Mouse (Mus musculus) midbrain, embryonic 15.5 days (tissue): ENCODE data around the gene Nsun2. TPM values are rescaled to one million over a fixed set of nuclear protein-coding genes. Genes with fewer than 3 reads are reported as not detected.
"Not testable (repeated sequence)": the region's sequence is repeated elsewhere in the genome, so short reads cannot be mapped to it uniquely, and the experiment has no call there.

Source experiments
- ATAC-seq: fragments of 200-750 bp; cut with Nextera tagmentation; replicated peaks from 2 replicates; pipeline ENCODE4 v1.8.0; 2017; ENCODE audit warnings: moderate TSS enrichment
- H3K27ac ChIP-seq: fragments of 300-500 bp; sonication (generic); 2 replicates; pipeline ENCODE4 v1.5.1; 2015; ENCODE audit warnings: mild to moderate bottlenecking, inconsistent platforms
- H3K27me3 ChIP-seq: fragments of 300-500 bp; sonication (generic); replicated peaks from 2 replicates; pipeline ENCODE4 v1.6.1; 2015; ENCODE audit warnings: inconsistent platforms
- H3K36me3 ChIP-seq: fragments of 300-500 bp; sonication (generic); replicated peaks from 2 replicates; pipeline ENCODE4 v1.6.1; 2015; ENCODE audit warnings: inconsistent platforms
- H3K4me1 ChIP-seq: fragments of 300-500 bp; sonication (generic); 2 replicates; pipeline ENCODE4 v1.6.1; 2015; ENCODE audit warnings: inconsistent platforms
- H3K4me2 ChIP-seq: fragments of 300-500 bp; sonication (generic); 2 replicates; pipeline ENCODE4 v1.6.1; 2015; ENCODE audit warnings: inconsistent platforms, mild to moderate bottlenecking, moderate library complexity
- H3K4me3 ChIP-seq: fragments of 300-500 bp; sonication (generic); 2 replicates; pipeline ENCODE4 v1.5.1; 2015; ENCODE audit warnings: mild to moderate bottlenecking, inconsistent platforms
- H3K9ac ChIP-seq: fragments of 300-500 bp; sonication (generic); 2 replicates; pipeline ENCODE4 v1.6.1; 2015; ENCODE audit warnings: mild to moderate bottlenecking, inconsistent platforms
- H3K9me3 ChIP-seq: fragments of 300-500 bp; sonication (generic); 2 replicates; pipeline ENCODE4 v1.6.1; 2016; ENCODE audit warnings: inconsistent platforms
- WGBS: fragments of 180-500 bp; shearing (Covaris S2); methylation state at CpG from one replicate; pipeline ENCODE4 v1.1.7; 2015; ENCODE audit warnings: mixed read lengths; 5-methylcytosine and 5-hydroxymethylcytosine counted together
- polyA plus RNA-seq: library from polyadenylated mRNA; unstranded; fragments of >200 nt; fragmentation: Nextera tagmentation; extraction: Ambion mirVana; gene quantifications from 2 replicates; pipeline ENCODE4 v1.2.1, GENCODE M21; 2015

The Nsun2 gene
- polyA plus RNA-seq, 1 experiment from 2014 or later, result 72.0 TPM

DNA sequence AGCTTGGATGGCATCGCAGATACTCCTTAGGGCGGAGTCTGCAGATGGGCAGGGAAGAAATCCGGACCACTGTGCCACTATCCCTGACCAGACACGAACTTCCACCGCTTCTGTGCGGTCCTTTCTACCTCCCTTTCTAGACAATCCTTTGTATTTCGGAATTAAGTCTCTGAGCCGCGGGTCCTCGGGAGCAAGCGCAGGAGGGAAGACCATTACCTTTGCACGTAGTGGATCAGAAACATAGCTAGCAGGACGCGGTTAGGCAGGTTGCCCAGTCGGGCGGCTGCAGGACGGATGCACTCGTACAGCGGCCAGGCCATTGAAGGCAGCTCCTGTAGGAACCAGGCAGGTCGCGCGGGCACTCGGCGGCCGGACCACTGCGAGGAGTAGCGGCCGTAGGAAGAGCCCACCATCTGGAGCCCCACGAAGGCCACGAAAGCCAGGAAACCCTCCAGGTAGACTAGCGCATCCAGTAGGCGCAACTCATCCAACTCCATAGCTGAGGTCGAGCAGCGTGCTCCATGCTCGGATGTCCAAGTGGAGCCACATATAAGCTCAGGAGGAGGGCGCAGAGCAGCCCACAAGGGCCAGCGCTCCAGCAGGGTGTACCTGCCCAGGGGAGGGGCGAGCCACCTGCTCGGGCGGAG is 77.3 kb downstream of the Nsun2 start:
- Histone ChIP-seq H3K27ac (peak overlapping the region; percentile 38; the same call in 1 of the 2 replicates), H3K9ac (peak overlapping the region; percentile 59), H3K4me3 (peak overlapping the region; percentile 99), H3K4me1 (peaks cover 21% of the 10 kb centered on the region), H3K36me3 (peaks cover 17% of the 10 kb centered on the region), H3K27me3 (no peaks in the 10 kb centered on the region), H3K9me3 (no peaks in the 10 kb centered on the region), H3K4me2 (peak overlapping the region; percentile 95)
- WGBS, result under 1% methylated on average over 40 of the region's 40 CpGs
- peak; percentile 92 for ATAC-seq

DNA sequence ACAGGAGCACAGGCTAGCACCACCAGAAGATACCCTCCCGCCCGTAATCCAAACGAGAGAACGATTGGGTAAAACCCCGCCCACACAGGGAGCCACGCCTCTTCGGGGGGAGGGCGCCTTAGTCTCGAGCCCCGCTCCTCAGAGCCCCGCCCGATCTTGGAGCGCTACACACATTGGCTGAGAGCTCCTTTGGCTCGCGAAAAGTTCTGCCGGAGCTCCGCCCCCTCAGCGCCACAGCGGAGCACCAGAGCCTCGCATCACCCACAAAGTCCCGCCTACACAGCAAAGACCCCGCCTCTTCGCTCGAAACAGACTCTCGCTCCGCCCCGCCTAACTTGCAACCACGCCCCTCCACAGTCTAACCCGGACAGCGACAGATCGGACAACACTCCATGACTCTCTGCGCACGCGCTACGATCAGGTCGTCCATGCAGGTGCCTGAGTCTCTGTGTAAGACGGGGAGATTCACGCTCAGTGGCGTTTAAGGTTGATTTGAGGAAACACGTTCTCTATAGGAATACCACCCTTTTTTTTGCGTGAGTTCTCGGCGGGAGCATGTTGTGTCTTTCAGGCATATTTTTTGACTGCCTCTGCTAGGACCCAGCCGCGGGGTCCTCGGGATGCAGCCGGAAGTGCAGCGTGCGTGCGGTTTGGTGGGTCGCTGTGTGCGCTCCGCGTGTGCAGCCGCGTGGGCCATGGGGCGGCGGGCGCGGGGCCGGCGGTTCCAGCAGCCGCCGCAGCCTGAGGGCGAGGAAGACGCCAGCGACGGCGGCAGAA is 78.0 kb downstream of the Nsun2 start, which contains the start of gene Srd5a1:
Gene Srd5a1 (minus strand): TSS at position 45 of the 777 bp plus-strand sequence.
- WGBS, result under 1% methylated on average over 69 of the region's 69 CpGs
- no peaks in the 10 kb centered on the region for H3K27me3 ChIP-seq
- ATAC-seq, result peak; percentile 98

DNA sequence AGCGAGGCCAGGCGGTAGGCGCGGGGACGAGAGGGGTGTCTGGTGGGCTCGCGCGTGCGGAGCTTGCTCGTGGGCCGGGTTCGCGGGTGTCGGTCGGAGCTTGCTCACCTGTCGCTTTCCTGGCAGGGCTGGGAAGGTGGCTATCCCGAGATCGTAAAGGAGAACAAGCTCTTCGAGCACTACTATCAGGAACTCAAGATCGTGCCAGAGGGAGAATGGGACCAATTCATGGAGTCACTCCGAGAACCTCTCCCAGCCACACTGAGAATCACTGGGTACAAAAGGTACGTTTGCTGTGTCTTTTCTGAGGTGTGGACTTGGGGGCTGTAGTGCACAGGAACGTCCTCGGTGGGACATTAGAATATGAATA is 78.6 kb downstream of the Nsun2 start:
- Histone ChIP-seq H3K27me3 (no peaks in the 10 kb centered on the region), H3K9ac (peak overlapping the region; percentile 68), H3K4me1 (peaks cover 21% of the 10 kb centered on the region), H3K4me2 (peak overlapping the region; percentile 95), H3K9me3 (no peaks in the 10 kb centered on the region), H3K36me3 (peaks cover 27% of the 10 kb centered on the region), H3K4me3 (peak overlapping the region; percentile 99), H3K27ac (peak overlapping the region; percentile 75)
- under 1% methylated on average over 24 of the region's 24 CpGs for whole genome bisulfite sequencing
- ATAC-seq, result no peak

More for the DNA sequence above, 78.0 kb downstream of the Nsun2 start, which contains the start of gene Srd5a1:
- Histone ChIP-seq H3K36me3 (peaks cover 21% of the 10 kb centered on the region), H3K4me3 (peak within 1 kb of the TSS; percentile 99), H3K9ac (peak within 1 kb of the TSS; percentile 68), H3K4me1 (peaks cover 21% of the 10 kb centered on the region), H3K27ac (peak within 1 kb of the TSS; percentile 75), H3K9me3 (no peaks in the 10 kb centered on the region), H3K4me2 (peak within 1 kb of the TSS; percentile 95)

DNA sequence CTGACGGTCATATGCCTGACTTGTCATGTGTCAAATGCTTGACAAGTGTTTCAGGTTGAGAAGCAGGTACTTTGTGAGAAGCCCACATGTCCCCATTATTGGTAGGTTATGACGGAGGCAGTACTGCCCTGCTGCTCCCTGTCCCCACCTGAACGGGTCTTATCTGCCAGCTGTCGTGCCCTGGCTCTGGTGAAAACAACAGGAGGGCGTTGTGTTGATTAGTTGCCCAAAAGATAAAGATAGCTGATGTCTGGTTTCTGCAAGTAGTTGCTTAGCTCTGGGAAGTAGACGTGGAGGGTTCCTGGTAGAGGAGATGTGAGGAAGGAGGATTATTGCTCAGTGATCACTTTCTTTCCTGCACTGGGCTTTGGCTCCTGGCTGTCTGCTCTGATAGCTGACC is 83.2 kb downstream of the Nsun2 start:
- Histone ChIP-seq H3K4me2 (no peak overlapping the region), H3K27ac (no peak overlapping the region), H3K27me3 (no peaks in the 10 kb centered on the region), H3K9ac (no peak overlapping the region), H3K4me1 (peaks cover 9% of the 10 kb centered on the region), H3K36me3 (peaks cover 60% of the 10 kb centered on the region), H3K4me3 (no peak overlapping the region), H3K9me3 (no peaks in the 10 kb centered on the region)
- ATAC-seq, result no peak
- 94% methylated on average over 6 of the region's 6 CpGs for WGBS

DNA sequence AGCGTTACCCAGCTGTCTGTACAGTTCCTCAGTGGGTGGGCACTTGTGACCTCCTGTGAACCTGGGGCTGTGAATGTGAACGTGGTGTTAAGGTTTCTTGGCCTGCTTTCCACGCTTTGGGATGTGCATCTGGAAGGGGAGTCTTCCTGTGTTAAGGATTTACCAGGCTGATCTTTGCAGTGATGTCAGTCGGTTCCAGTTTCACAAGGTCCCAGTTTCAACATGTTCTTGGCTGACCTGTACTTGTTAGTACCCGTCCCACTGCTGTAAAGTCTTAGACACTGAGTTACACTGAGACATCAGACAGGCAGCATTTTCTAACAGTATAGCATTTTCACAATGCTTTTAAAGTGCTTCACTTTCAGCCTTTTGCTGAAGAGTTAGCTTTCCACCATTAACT is 90.3 kb downstream of the Nsun2 start:
- no peak overlapping the region for H3K4me2 ChIP-seq
- no peak overlapping the region for H3K27ac ChIP-seq
- H3K36me3 ChIP-seq, result peaks cover 60% of the 10 kb centered on the region
- H3K9me3 ChIP-seq, result no peaks in the 10 kb centered on the region
- 82% methylated on average over 5 of the region's 5 CpGs for WGBS
- H3K4me3 ChIP-seq, result no peak overlapping the region
- H3K4me1 ChIP-seq, result no peaks in the 10 kb centered on the region
- ATAC-seq, result no peak
- H3K27me3 ChIP-seq, result no peaks in the 10 kb centered on the region
- H3K9ac ChIP-seq, result no peak overlapping the region

DNA sequence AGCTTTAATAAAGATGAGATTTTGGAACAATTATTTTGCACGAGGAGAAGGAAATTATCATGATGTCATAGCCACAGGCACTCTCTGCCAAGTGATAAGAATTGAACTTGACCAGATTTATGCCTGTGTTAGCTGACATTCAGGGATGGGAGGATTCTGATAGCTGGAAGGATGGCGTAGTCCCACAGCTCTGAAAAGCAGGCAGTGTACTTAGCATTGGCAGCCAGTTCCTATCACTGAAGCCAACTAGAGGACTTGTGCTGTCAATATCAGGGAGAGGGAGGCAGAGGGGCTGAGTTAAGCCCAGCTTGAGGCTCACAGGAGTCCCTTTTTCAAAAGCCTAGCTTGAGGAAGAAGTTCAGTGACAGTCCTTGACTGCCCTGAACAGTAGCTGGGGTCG is 91.0 kb downstream of the Nsun2 start:
- Histone ChIP-seq H3K9me3 (no peaks in the 10 kb centered on the region), H3K4me2 (no peak overlapping the region), H3K27me3 (no peaks in the 10 kb centered on the region), H3K27ac (no peak overlapping the region), H3K36me3 (peaks cover 55% of the 10 kb centered on the region), H3K9ac (no peak overlapping the region), H3K4me1 (no peaks in the 10 kb centered on the region), H3K4me3 (no peak overlapping the region)
- no peak for ATAC-seq
- WGBS, result 88% methylated on average over 3 of the region's 3 CpGs

DNA sequence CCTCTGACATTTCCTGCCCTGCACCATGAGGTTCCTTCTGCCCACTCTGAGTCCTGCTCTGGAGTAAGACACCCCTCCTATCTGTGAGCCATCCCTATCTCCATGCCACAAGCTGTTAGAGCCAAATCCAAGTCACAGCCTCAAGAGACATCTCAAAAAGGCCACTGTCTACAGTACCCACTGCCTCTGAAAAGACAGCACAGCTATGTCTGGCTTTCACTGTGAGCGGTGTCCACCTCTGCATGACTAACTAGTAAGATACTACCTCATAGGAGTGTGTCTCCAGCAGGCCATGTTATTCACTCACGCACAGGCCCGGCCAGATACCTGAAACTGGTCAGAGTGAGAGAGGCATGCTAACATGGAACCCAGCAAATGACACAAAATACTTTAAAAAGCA is 94.4 kb downstream of the Nsun2 start:
- Histone ChIP-seq H3K4me1 (no peaks in the 10 kb centered on the region), H3K4me2 (no peak overlapping the region), H3K27me3 (no peaks in the 10 kb centered on the region), H3K4me3 (no peak overlapping the region), H3K27ac (no peak overlapping the region), H3K9me3 (no peaks in the 10 kb centered on the region), H3K9ac (no peak overlapping the region), H3K36me3 (peaks cover 61% of the 10 kb centered on the region)
- 96% methylated on average over 3 of the region's 3 CpGs for whole genome bisulfite sequencing
- no peak for ATAC-seq

DNA sequence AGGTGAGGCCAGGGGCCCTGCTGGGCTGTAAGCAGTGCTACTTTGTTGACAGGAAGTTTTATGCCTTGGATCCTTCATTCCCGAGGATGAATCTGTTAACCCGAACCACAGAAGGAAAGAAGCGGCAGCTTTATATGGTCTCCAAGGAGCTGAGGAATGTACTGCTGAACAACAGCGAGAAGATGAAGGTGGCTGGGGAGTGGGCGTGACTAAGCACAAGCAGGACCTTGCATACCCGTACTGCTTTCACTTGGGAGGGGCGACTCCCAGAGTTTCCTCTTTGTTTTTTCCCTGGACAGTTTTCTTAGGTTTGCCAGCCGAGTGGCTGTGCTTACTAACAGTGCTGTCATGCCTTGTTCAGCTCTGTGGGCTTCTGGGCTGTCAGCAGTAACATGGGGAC is 97.0 kb downstream of the Nsun2 start:
- H3K9me3 ChIP-seq, result no peaks in the 10 kb centered on the region
- peaks cover 80% of the 10 kb centered on the region for H3K36me3 ChIP-seq
- no peaks in the 10 kb centered on the region for H3K27me3 ChIP-seq
- 82% methylated on average over 8 of the region's 8 CpGs for WGBS
- H3K4me1 ChIP-seq, result no peaks in the 10 kb centered on the region
- H3K4me2 ChIP-seq, result no peak overlapping the region
- H3K9ac ChIP-seq, result no peak overlapping the region
- no peak for ATAC-seq
- no peak overlapping the region for H3K4me3 ChIP-seq
- H3K27ac ChIP-seq, result no peak overlapping the region

DNA sequence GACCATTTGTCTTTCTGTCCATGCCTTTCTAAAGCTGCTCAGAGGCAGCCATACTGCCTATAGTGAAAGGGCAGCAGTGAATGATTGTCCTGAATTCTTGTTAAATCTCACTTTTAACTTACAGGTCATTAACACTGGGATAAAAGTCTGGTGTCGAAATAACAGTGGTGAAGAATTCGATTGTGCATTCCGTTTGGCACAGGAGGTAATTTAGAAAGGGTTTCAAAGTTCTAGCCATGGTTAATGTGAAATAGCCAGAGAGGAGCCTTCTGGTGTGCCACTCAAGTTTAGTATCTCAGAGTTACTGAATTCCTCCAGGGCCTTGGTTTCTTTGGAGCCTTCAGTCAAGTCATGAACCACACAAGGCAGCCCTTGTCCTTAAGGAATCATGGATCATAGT is 97.6 kb downstream of the Nsun2 start:
- no peak overlapping the region for H3K27ac ChIP-seq
- 93% methylated on average over 3 of the region's 3 CpGs for WGBS
- H3K9me3 ChIP-seq, result no peaks in the 10 kb centered on the region
- H3K4me2 ChIP-seq, result no peak overlapping the region
- H3K9ac ChIP-seq, result no peak overlapping the region
- H3K36me3 ChIP-seq, result peaks cover 78% of the 10 kb centered on the region
- H3K4me1 ChIP-seq, result no peaks in the 10 kb centered on the region
- no peak for ATAC-seq
- no peak overlapping the region for H3K4me3 ChIP-seq
- H3K27me3 ChIP-seq, result no peaks in the 10 kb centered on the region

DNA sequence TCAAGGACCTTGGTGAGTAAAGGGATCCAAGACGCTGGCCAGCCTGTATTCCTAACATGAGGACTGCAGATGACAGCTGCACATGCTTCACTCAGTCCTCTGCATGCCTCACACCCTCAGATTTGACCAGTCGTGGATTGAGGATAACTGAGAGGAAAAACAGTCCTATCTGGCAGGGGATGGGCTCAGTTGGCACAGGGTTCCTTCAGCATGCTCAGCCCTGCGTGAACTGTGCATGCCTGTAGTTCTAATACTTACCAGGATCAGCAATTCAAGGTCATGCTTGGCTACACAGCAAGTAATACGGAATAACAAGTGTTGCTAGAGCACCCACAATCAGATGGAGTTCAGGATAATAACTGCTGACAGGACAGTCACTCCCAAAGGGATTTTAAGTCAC is 98.1 kb downstream of the Nsun2 start:
- Histone ChIP-seq H3K9me3 (no peaks in the 10 kb centered on the region), H3K4me1 (no peaks in the 10 kb centered on the region), H3K36me3 (peaks cover 73% of the 10 kb centered on the region), H3K9ac (no peak overlapping the region), H3K27ac (no peak overlapping the region), H3K4me3 (no peak overlapping the region), H3K4me2 (no peak overlapping the region), H3K27me3 (no peaks in the 10 kb centered on the region)
- 89% methylated on average over 4 of the region's 4 CpGs for WGBS
- ATAC-seq, result no peak

DNA sequence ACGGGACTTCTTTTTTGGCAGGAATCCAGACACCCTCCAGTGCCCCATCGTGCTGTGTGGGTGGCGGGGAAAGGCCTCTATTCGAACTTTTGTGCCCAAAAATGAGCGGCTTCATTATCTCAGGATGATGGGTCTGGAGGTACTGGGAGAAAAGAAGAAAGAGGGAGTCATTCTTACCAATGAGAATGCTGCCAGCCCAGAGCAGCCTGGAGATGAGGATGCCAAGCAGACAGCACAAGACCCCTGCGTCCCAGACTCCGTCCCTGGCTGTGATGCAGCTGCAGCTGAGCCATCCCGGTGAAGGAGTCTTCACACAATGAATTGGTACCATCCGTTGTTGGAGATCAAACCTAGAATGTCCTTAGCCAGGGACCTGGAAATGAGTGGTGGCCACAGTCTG is 100.0 kb downstream of the Nsun2 start:
- Histone ChIP-seq H3K27me3 (no peaks in the 10 kb centered on the region), H3K27ac (no peak overlapping the region), H3K4me1 (no peaks in the 10 kb centered on the region), H3K4me3 (no peak overlapping the region), H3K9me3 (no peaks in the 10 kb centered on the region), H3K4me2 (no peak overlapping the region), H3K36me3 (peaks cover 57% of the 10 kb centered on the region), H3K9ac (no peak overlapping the region)
- ATAC-seq, result no peak
- WGBS, result 74% methylated on average over 9 of the region's 9 CpGs

DNA sequence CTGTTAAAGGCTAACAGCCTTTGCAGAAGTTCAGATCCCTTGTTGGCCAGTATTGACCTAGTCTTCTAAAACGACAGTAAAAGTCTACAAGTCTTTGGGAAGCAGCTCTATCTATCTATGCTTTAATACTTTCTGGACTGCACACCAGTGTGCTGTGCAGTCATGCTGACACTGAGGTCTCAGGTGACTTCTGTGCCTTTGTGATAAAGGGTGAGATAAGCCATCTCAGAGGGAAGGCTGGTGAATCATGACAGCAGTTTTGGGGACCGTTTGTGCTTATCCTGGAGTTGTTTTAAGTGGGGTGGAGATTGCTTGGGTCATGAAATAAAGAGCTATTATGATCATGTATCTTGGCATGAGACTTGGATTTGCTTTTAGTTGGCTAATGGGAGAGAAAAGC is 100.4 kb downstream of the Nsun2 start:
- ATAC-seq, result no peak
- Histone ChIP-seq H3K4me2 (no peak overlapping the region), H3K4me1 (no peaks in the 10 kb centered on the region), H3K9me3 (no peaks in the 10 kb centered on the region), H3K27me3 (no peaks in the 10 kb centered on the region), H3K4me3 (no peak overlapping the region), H3K36me3 (peaks cover 57% of the 10 kb centered on the region), H3K9ac (no peak overlapping the region), H3K27ac (no peak overlapping the region)
- 93% methylated on average over 2 of the region's 2 CpGs for WGBS

DNA sequence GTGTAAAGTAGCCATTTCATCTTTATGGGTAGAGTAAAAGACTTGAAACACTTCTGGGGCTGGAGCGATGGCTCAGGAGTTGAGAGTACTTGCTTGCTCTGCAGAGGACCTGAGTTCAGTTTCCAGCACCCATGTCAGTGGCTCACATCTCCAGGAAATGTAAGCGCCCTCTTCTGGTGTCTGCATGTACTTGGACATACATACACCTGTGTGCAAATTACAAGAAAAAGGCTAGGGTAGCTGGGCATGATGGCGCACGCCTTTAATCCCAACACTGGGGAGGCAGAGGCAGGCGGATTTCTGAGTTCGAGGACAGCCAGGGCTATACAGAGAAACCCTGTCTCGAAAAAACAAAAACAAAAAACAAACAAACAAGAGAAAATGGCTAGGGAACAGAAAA is 102.3 kb downstream of the Nsun2 start:
- not testable (repeated sequence) for H3K27me3 ChIP-seq, H3K4me3 ChIP-seq, H3K9ac ChIP-seq, H3K9me3 ChIP-seq, H3K4me2 ChIP-seq, H3K4me1 ChIP-seq, ATAC-seq, H3K27ac ChIP-seq
- 95% methylated on average over 7 of the region's 7 CpGs for WGBS
- peaks cover 47% of the 10 kb centered on the region for H3K36me3 ChIP-seq
